Mouse (Mus musculus) colon, adult 2 months (tissue): ENCODE data around the gene Tnrc18. TPM values are rescaled to one million over a fixed set of nuclear protein-coding genes. Genes with fewer than 3 reads are reported as not detected.

Source experiments
- polyA plus RNA-seq: library from polyadenylated mRNA; depleted of rRNA; stranded (reverse); fragments of >200 nt; gene quantifications from 2 replicates; pipeline ENCODE4 v1.2.3, GENCODE M21; 2012; rRNA removed

Tnrc18 gene
- 84.0 and 97.5 TPM in 2 replicates for polyA plus RNA-seq

DNA sequence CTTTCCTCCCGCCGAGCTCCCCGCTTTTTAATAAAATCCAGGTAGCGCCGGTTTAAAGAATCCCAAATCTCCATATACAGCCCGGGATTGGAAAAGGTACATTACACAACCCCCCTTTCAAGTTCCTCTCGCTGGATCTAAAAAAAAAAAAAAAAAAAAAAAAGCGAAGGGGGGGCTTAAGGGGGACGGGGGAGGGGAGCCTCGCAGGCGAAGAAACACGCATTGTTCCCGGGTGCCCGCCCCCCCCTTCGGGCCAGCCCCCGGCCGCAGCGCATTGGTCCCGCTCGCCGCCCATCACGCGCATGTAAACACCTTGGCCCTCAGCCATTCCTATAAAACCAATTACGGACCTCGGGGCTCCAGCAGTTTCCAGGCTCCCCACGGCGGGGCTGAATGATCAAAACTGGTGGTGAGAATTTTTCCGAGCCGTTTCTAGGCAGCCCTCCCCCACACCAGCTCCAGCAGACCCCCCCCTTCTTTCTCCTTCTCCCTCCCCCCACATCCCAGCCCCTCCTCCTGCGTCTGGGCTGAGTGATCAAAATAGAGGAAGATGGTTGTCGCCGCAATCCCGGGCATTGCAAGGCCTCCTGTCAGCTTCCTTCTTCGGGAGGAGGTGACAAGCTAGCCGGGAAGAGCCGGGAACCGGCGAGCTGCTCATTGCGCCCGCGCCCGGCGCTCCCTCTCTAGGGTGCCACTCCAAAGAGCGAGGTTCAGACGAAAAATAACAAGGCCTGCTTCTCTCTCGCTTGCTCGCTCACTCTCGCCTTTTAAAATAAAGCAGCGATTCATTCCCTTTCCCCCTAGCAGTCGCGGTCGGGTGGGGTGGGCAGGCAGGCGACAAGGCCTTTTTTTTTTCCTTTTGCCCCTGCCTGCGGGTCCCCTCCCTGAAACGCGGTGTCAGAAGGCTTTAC is at the start of gene Tnrc18:
Tnrc18 (minus strand) TSS at position 139 of the 911 bp plus-strand sequence.

DNA sequence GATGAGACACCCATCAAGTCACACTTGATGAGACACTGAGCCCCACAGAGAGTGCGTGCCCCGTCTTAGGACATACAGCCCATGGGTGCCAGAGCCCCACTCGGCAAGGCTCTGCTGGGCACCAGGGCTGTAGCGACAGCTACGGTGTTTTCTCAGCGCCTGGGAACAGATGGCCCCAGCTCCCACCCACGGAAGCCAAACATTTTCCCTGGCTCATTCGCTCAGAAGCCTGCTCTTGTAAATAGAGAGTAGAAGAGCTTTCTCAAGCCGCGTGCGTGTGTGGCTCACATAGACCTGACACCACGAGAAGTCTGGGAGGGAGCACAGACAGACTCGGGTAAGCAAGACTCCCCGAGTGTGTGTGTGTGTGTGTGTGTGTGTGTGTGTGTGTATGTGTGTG is 125.2 kb downstream of the Tnrc18 start, which contains the start of gene Slc29a4:
Slc29a4 (plus strand) TSS at position 265 of the 400 bp plus-strand sequence.

Other genes with a start within 250 kb of the Tnrc18 start
- gene Mmd2, start 208.9 kb downstream of the Tnrc18 start, polyA plus RNA-seq, result 0.20 and 0.42 TPM in 2 replicates
- gene Wipi2, start 190.0 kb downstream of the Tnrc18 start, polyA plus RNA-seq, result 35.7 and 37.3 TPM in 2 replicates
- gene Slc29a4, start 125.2 kb downstream of the Tnrc18 start, polyA plus RNA-seq, result 8.3 and 8.6 TPM in 2 replicates
- gene Fbxl18, start 77.8 kb upstream of the Tnrc18 start, polyA plus RNA-seq, result 31.4 and 34.1 TPM in 2 replicates
- gene Actb, start 89.1 kb upstream of the Tnrc18 start, polyA plus RNA-seq, result 6,706 and 7,467 TPM in 2 replicates
- gene Fscn1, start 142.7 kb upstream of the Tnrc18 start, polyA plus RNA-seq, result 26.9 and 27.0 TPM in 2 replicates